Mouse (Mus musculus): ENCODE data around the gene Taar8c.
"Not testable (repeated sequence)": the region's sequence is repeated elsewhere in the genome, so short reads cannot be mapped to it uniquely, and the experiment has no call there.

Taar8c gene

DNA sequence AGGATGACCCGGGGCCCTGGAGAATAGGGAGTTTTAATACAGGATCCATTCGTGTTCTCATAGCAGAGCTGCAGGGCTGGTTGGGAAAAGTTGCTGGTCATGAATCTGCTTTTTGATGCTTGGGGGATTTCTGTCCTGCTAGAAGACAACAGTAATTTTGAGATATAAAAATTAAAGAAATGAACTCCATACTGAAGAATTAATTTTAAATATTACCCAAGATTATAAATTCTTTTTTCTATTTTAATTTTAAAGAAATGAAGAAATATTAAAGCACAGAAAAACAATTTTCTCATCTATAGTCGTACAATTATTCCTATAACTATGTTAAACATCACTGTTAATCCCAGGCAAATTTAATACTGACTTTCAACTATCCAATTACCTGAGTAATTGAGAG lies at the start of gene Taar8c:
Gene Taar8c, minus strand, starts transcription at position 101 of the 400 bp plus-strand sequence.
- DNase-seq (ENCODE audit: low spot score), result not testable (repeated sequence)

DNA sequence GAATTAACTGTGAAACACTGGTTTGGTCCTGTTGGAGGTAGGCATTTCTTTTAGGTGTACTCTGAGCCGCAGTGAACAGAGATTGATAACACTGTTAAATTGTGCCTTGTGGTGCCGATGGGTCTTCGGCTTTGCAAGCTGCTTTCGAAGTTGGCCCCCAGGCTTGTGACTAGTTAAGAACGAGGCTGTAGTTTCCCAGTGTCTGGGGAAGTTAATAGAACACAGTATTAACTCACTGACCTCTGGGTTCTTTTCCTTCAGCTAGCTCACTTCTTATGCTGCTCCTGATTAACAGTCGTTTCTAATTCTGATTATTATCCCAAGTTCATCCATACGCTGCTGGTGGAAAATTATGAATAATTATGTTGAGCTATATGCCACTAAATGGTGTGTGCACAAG lies 48.4 kb upstream of the Taar8c start:
- DNase-seq (ENCODE audit: low spot score), result no peak

DNA sequence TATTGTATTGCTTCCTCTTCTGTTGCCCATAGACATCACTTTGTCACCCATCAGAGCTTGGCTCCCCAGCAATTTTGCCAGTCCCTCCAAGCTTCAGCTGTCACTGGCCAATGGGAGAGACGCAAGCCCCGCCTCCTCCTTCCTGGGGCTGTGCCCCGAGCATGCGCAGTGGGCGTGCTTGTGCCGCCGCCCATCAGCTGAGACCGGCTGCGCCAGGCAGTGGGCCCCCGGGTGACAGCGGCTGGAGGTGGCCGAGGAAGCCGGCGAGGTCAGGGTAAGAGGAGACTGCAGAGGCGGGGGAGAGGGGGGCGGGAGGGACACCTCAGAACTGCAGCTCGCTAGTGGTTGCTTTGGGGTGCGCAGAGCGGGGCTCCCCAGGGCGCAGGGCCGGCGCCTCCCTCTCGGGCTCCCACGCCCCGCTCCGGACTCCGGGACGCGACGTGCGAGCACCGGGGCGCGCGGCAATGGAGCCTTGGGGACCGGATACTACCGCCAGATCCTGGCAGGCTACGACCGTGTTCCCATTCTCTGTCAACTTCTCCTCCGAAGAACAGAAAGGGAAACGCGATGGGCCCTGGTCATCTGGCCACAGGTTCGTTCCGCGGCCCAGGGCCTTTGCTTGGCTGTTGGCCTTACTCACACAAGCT lies 47.5 kb upstream of the Taar8c start, which contains the start of gene Stx7:
Gene Stx7, plus strand, starts transcription at position 168 of the 647 bp plus-strand sequence.
- peak; percentile 93 for DNase-seq (ENCODE audit: low spot score)

DNA sequence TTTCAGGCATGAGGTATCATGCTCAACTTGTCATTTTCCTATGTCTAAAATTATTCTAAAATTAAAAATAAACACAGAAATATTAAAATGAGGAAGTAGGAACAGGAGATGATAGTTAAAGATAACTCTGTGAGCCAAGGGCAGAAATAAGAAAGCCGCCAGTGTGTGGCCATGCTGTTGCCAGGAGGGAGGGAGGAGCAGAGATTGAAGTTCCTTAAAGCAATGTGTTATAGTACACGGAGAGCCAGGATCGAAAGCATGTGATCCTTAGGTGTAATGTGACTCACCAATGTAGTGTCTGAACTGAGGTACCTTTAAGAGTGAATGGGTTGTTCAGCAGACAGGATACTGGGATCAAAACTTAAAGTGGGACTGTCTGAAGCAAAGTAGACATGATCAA lies 41.0 kb upstream of the Taar8c start:
- DNase-seq (ENCODE audit: low spot score), result no peak

DNA sequence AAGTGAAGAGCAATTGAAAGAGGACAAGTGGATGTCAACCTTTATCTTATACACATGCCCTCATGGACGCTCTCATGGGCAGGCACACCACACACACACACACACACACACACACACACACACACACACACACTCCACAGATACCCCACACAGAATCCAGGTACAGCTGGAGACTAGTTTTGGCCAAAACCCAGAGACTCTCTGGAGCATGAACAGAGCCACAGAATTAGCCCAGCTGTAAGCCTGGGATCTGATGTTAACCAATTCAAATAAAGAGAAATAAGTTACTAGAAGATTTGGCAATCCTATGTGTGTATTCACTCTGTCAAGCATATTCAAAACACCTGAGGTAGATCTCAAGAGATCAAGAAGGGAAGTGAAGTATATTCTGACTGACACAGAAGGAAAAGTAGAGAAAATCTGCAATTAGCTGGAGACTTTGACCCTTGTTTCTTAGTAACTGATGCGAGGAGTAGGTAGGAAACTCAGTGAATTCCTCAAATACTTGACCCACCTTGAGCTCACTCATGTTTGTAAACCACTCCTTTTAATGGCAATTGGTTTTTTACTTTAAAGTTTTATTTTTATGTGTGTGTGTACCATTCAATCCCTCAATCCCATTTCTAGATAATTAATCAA lies 37.0 kb upstream of the Taar8c start:
- DNase-seq (ENCODE audit: low spot score), result no peak

DNA sequence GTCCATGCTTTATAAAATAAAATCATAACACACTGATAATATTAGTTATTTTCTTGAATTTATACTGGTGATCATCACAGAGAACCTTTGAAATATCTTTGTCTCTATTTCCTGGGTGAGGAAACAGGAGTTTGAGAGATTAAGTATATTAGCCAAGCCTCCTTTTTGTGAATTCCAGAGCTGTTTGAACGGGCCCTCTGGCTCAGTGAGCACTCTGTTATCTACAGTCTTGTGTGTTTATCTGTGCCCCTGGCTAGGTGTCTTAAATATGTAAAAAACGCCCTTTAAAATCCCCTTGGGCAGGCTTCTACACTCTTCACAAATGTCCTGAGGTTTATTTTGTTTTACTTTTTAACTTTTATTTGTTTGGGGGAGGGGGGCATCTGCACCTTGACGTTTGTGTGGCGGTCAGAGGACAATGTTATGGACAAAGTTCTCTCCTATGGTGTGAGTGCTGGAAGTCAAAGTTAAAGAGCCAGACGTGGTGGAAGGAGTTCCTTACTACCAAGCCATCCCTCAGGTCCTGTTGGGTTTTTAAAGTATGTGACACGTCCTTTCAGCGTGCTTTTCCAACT lies 32.4 kb upstream of the Taar8c start:
- DNase-seq (ENCODE audit: low spot score), result no peak

DNA sequence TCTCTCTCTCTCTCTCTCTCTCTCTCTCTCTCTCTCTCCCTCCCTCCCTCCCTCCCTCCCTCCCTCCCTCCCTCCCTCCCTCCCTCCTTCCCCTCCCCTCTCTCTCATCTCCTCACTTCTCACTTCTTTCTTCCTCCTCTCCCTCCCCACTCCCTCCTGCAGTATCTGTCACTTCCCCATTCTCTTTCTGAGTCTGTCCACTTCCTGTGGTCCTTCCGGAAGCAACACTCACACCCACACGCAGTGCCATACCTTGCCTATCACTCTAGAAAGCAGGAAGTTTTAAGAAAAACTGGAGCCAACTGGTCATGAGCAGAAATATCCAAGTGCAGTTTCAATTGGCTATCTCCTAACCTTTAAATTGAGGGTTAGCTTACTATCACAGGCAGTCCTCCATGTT lies 31.4 kb upstream of the Taar8c start:
- DNase-seq (ENCODE audit: low spot score), result no peak

DNA sequence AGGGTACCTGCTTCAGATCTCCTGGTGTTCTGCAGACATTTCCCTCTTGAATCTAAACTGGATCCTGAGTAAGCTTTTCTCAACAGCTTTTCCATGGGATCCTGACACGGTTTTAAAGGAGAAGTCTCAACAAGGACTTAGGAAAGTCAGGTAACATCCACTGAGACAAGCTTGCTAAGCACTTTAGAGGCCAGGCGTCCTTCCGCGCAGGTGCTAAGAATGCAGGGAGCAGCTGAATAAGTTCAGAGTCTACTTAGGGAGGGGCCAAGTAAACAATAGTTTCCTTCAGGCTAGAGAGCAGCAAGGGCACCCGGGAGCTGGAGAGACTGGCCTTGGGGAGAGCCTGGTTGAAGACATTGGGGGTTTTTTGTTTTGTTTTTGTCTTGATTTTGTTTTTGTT lies 30.6 kb upstream of the Taar8c start:
- DNase-seq (ENCODE audit: low spot score), result no peak

DNA sequence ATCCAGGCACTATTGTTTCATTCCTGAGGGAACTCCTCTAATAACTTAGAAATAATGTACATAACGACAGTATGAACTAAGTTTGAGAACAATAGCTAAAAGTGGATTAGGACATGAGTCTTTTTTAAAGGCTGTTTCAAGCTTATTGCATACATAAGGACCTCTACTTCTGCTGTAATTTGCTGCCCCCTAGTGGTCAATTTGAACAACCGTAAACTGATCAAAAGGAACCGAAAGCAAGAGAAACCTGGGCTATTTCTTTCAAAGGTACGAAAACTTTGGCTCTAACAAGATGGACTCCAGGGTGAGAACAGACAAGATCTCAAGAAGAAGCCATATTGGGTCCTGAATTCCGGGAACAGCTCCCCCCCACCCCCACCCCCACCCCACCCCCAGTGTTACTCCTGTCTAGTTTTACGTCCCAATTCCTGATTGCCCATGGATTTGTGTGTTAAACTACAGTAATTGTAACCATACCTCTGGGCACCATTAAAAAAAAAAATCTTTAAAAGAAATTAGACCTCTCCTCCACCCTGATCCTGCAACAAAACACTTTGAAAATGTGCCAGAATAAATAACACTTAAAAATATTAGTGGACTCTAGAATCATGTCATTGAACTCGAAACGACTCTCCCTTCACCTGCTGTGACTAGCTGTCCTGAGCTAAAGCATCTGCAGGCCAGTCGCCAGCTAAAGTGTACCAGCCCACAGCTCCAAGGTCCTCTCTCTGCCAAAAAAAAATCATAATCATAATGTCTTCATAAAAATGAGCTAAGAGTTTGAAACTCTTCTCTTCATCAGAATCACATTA lies 29.9 kb upstream of the Taar8c start:
- peak; percentile 75 for DNase-seq (ENCODE audit: low spot score)

DNA sequence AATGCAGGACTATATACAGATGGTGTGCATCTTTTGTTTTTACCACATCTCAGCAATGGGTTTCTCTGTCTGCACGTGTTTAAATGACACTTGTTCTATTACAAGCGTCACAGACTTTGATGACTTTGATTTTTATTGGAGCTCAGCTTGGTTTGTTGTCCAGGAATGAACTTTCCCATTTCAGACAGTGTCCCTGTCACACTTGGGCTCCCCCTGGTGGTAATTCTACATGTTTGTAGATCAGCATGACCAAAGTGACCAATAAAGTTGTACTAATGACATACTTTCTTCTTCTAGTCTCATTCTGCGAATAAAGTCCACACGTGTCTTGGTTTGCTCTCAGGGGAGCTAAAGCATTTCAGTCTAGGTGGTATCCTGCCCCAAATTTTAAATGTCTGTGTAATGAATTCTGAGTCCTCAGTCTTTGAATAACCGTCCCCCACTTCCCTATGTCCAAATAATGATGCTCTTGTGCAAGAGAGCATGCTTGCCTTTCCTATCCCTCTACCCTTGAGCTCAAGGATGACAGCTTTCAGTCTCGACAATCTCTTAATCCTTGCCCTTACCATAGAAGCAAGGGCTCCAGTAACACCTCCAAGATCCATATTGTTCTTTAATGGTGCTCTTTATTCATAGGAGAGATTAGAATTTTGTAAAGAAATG lies 9.5 kb upstream of the Taar8c start:
- peak; percentile 81 for DNase-seq (ENCODE audit: low spot score)

DNA sequence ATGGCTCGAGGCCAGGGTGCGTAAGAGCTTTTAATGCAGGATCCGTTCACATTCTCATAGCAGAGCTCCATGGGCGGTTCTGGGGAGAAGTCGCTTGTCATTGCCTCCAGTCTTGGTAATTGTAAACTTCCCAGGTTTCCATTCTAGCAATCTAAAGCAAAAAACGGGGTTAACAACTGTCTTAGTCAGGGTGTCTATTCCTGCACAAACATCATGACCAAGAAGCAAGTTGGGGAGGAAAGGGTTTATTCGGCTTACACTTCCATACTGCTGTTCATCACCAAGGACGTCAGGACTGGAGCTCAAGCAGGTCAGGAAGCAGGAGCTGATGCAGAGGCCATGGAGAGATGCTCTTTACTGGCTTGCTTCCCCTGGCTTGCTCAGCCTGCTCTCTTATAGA lies 7.7 kb upstream of the Taar8c start, which contains the start of gene Taar9:
Gene Taar9, minus strand, starts transcription at position 101 of the 400 bp plus-strand sequence.
- DNase-seq (ENCODE audit: low spot score), result not testable (repeated sequence)

DNA sequence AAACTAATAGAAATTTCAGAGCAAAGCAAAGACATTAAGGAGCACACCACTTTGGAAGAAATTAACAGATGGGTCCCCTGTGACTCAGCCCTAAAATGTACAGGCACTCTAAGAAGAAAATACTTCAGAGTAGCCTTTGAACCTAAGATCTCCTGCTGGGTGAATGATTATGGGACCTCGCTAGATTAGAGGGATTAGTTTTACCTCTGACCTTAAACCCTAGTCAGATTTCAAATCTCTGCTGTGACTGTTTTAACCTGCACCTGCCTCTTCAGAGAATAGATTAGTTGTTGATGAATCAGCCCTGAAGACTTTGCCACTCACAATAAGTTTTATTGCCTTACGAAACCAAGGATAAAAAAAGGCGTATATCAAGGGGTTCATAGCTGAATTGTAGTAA lies 6.5 kb upstream of the Taar8c start:
- no peak for DNase-seq (ENCODE audit: low spot score)

DNA sequence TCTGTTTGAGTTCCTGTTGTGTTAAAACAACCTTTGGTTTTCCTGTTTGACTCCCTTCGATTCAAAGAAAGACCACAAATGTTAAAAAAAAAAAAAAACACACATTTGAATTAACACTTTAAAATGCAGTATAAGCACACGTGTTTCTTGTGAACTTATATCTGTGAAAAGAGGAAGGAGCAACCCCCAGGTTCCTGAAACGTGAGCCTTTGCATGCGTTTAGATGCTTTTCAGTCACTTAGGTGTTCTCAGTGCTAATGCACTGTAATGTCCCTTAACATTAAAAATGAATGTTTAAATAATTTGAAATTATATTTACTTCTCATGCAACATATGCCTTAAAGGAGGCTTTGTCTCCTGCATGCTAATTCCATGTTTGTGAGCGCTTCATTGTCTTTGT lies 6.0 kb upstream of the Taar8c start:
- no peak for DNase-seq (ENCODE audit: low spot score)

DNA sequence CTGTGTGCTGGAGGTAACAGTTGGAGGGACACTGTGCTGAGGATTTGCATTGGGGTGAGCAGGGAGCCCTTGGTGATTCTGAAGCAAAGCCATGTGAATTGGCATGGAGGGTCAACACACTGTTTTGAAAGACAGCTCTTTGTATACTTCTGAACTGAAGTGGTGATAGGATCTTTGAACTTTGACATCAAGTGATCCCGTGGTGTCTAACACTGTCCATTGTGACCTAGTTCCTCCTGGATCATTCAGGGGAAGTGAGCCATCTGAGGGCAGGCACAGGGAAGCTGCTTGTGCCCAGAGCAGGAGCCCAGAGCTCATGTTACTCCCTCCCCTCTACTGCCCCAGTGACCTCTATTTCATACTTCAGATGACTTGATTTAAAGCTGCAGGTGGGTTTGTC lies 1.6 kb upstream of the Taar8c start:
- DNase-seq (ENCODE audit: low spot score), result not testable (repeated sequence)

DNA sequence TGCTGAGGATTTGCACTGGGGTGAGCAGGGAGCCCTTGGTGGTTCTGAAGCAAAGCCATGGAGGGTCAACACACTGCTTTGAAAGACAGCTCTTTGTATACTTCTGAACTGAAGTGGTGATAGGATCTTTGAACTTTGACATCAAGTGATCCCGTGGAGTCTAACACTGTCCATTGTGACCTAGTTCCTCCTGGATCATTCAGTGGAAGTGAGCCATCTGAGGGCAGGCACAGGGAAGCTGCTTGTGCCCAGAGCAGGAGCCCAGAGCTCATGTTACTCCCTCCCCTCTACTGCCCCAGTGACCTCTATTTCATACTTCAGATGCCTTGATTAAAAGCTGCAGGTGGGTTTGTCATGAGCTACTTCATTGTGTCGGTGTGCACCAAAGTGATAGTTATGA lies 4.7 kb downstream of the Taar8c start:
- not testable (repeated sequence) for DNase-seq (ENCODE audit: low spot score)

DNA sequence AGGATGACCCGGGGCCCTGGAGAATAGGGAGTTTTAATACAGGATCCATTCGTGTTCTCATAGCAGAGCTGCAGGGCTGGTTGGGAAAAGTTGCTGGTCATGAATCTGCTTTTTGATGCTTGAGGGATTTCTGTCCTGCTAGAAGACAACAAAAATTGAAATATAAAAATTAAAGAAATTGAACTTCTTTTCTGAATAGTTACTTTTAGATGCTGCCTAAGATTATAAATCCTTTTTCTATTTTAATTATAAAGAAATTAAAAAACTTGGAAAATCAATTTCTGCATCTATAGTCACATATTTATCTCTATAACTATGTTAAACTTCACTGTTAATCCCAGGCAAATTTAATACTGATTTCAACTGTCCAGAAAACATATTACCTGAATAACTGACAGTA lies 9.5 kb downstream of the Taar8c start, which contains the start of gene Taar8b:
Gene Taar8b, minus strand, starts transcription at position 101 of the 400 bp plus-strand sequence.
- DNase-seq (ENCODE audit: low spot score), result no peak

DNA sequence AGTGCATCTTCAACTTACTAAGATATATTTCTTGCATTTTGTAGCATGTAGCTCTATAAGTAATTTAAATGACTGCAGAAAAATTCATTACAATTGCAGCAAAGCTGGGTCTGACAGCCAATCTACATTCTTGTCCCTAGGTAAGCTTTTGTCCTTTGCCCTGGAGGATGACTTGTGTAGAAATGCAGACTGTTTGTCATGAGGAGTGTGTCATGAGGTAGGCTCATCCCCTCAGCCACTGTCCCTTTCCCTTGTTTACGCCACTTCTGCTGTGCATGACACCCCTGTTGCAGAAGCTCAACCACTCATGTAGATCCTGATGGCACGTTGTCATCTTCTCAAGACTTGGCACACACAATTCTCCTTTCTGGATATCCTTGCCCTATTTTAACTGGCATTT lies 14.5 kb downstream of the Taar8c start:
- no peak for DNase-seq (ENCODE audit: low spot score)

DNA sequence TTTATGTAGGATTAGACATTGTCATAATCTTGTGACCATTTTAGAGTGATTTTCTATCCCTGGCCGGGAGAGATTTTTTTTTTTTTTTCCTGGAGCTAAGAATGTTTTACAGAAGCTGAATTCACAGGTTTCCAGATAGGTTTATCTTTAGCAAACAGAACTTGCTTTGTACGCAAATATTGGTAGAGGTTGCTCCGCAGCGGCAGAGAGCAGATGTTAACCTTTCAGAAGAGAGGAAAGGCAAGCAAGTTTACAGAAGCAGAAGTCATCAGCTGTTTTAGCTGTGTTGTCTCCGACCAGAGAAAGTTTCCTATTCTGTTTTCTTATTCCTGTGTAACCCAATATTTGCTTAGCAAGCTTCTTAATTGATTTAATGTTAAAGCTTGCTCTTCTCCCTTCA lies 15.2 kb downstream of the Taar8c start:
- no peak for DNase-seq (ENCODE audit: low spot score)

DNA sequence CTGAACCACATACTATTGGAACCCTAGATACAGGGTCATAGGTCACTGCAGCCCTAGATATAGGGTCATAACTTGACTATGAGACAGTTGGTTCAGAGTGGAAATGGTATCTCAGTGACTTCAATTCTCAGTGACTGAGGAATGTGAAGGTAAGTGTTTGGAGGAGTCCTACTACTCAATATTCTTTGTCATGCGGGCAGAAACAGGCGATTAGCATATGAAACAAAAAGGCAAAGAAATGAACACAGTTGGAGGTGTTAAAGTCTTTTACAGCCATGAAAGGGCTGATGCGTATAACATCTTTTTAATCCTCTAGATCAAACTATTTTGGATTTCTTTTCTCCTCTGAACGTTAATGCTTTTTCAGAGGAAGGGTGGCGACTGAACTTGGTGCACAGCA lies 15.8 kb downstream of the Taar8c start:
- DNase-seq (ENCODE audit: low spot score), result no peak

DNA sequence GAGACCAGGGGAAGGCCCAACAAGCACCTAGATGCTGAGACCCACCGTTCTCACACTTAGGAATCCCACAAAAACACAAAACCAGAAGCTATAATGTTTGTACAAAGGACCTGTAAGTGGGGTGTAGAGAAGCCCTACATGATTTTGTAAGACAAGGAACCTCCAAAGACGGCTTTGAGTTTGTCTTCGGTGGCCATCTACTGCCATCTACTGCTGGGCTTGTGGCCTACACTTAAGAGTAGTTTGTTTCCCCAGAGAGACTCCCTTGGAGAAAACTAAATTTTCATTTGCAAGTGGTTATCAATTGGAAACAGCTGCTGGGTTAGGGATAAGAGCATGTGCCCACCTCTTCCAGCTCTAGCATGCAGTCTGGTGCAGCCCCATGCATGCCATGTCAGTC lies 21.5 kb downstream of the Taar8c start:
- DNase-seq (ENCODE audit: low spot score), result peak; percentile 65

DNA sequence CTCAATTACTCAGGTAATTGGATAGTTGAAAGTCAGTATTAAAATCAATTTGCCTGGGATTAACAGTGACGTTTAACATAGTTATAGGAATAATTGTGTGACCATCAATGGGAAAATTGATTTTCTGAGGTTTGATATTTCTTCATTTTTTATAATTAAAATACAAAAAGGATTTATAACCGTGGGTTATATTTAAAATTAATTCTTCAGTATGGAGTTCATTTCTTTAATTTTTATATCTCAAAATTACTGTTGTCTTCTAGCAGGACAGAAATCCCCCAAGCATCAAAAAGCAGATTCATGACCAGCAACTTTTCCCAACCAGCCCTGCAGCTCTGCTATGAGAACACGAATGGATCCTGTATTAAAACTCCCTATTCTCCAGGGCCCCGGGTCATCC lies 25.5 kb downstream of the Taar8c start, which contains the start of gene Taar8a:
Gene Taar8a, plus strand, starts transcription at position 301 of the 400 bp plus-strand sequence.
- not testable (repeated sequence) for DNase-seq (ENCODE audit: low spot score)

DNA sequence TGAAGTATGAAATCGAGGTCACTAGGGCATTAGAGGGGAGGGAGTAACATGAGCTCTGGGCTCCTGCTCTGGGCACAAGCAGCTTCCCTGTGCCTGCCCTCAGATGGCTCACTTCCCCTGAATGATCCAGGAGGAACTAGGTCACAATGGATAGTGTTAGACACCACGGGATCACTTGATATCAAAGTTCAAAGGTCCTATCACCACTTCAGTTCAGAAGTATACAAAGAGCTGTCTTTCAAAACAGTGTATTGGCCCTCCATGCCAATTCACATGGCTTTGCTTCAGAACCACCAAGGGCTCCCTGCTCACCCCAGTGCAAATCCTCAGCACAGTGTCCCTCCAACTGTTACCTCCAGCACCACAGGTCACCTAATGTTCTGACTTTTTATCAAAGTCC lies 27.0 kb downstream of the Taar8c start:
- DNase-seq (ENCODE audit: low spot score), result not testable (repeated sequence)
